Mouse (Mus musculus) erythroblast, embryonic 14.5 days (primary cell): ENCODE results near the gene Calm3. TPM values are rescaled to one million over a fixed set of nuclear protein-coding genes. Genes with fewer than 3 reads are reported as not detected.
A peak's percentile ranks its signal among the peaks of the same experiment; 100 is the strongest.

Experiments used
- H3K27me3 ChIP-seq: 2 replicates; pipeline ENCODE4 v1.6.1; 2012; ENCODE audit warnings: inconsistent platforms; ENCODE audit not compliant: control insufficient read depth
- H3K36me3 ChIP-seq: 2 replicates; pipeline ENCODE4 v1.6.1; 2012; ENCODE audit warnings: mild to moderate bottlenecking, inconsistent platforms; ENCODE audit not compliant: control insufficient read depth
- H3K4me1 ChIP-seq: 2 replicates; pipeline ENCODE4 v1.6.1; 2012; ENCODE audit warnings: inconsistent platforms; ENCODE audit not compliant: control insufficient read depth
- H3K4me3 ChIP-seq: replicated peaks from 2 replicates; pipeline ENCODE3; 2012; ENCODE audit warnings: moderate library complexity, mild to moderate bottlenecking, inconsistent platforms
- H3K9me3 ChIP-seq: 2 replicates; pipeline ENCODE4 v1.6.1; 2012; ENCODE audit warnings: low read length, inconsistent platforms, mixed read lengths; ENCODE audit not compliant: control insufficient read depth
- GATA1 ChIP-seq: IDR thresholded peaks from 2 replicates; pipeline ENCODE4 v1.6.1; 2012; ENCODE audit warnings: low read length, inconsistent platforms, mixed read lengths
- TAL1 ChIP-seq: IDR thresholded peaks from 3 replicates; pipeline ENCODE4 v1.6.1; 2012; ENCODE audit warnings: low read length, inconsistent platforms, mixed read lengths
- polyA plus RNA-seq: library from polyadenylated mRNA; stranded (reverse); fragments of >175 nt; gene quantifications from 2 replicates; pipeline ENCODE4 v1.2.3, GENCODE M21; 2012

Calm3 gene
- polyA plus RNA-seq, 1 experiment, result 185 TPM

GRCm38 (mm10) chr7:16928341-16928740 is 4.4 kb upstream of the Calm3 start:
- H3K4me3 ChIP-seq, result no peak overlapping the region
- H3K27me3 ChIP-seq, result no peaks in the 10 kb centered on the region
- TF ChIP-seq TAL1, result no peak
- TF ChIP-seq GATA1, result no peak
- H3K9me3 ChIP-seq, result no peaks in the 10 kb centered on the region
- H3K36me3 ChIP-seq, result no peaks in the 10 kb centered on the region
- peaks cover 9% of the 10 kb centered on the region for H3K4me1 ChIP-seq

DNA sequence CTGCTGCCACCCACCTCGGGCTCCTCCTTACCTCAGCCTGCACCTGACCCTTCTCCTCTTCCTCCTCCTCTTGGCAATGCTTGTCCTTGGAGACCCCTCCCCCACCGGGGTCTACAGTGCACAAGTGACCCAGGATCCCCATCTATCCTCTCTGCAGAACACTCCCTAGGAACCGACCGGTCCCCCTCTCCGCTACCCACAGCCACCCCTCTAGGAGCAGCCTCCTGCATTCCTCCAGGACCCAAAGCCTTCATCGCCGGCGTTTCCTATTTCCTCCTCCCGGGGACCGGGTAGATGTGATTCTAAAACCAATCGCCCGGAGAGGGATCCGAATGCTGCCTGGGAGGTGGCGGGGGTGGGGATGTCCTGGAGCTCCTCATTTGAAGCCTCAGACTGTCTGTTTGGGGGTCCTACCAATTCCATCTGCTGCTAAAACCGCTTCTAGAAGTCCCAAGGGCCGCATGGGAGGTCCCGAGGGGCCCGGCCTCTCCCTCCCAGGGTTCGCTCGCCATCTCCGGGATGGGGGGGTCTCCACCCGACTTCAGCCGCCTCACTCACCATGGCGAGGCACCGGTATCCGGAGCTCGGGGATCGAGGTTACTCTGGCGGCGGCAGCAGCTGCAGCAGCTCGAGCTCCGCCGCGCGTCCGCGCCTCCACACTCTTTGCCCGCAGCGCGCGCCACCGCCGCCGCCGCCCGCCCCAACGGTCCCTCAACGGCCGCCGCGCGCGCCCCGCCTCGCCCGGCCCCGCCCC is 454 bp downstream of the Calm3 start:
- H3K4me1 ChIP-seq, result peaks cover 55% of the 10 kb centered on the region
- peaks cover 39% of the 10 kb centered on the region for H3K36me3 ChIP-seq
- peak overlapping the region; percentile 98 for H3K4me3 ChIP-seq
- no peaks in the 10 kb centered on the region for H3K9me3 ChIP-seq
- H3K27me3 ChIP-seq, result no peaks in the 10 kb centered on the region
- TF ChIP-seq GATA1 (no peak), TAL1 (no peak)

DNA sequence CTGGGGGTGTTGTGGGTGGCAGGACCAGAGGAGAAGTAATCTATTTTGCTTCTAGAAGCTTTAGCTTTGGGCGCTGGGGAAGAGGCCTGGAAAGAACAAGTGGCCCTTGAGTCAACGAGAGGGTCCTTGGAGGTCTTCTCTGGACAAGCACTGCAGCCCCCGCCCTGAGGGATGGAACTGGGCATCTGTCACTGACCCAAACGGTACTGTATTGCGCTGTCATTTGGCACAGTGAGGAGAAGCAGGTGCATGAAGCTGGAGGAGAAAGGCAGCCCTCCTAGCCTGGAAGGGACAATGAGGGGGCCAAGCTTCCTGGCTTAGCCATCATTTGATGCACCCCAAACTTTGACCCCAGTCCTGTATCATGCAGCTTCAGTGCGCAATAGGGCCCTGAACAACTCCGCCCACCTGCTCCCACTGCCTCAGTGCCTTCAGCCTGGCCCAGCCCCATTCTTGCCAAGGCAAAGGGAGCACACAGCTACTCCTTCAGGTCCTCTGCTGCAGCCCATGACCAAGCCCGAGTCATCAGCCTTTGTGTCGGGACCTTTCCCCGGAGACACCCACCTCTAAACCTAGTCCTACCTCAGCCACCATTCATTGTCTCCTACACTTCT is 1.4 kb downstream of the Calm3 start:
- H3K4me3 ChIP-seq, result peak overlapping the region; percentile 98
- H3K4me1 ChIP-seq, result peaks cover 56% of the 10 kb centered on the region
- H3K9me3 ChIP-seq, result no peaks in the 10 kb centered on the region
- H3K27me3 ChIP-seq, result no peaks in the 10 kb centered on the region
- H3K36me3 ChIP-seq, result peaks cover 49% of the 10 kb centered on the region
- no peak for TF ChIP-seq TAL1
- TF ChIP-seq GATA1, result no peak

DNA sequence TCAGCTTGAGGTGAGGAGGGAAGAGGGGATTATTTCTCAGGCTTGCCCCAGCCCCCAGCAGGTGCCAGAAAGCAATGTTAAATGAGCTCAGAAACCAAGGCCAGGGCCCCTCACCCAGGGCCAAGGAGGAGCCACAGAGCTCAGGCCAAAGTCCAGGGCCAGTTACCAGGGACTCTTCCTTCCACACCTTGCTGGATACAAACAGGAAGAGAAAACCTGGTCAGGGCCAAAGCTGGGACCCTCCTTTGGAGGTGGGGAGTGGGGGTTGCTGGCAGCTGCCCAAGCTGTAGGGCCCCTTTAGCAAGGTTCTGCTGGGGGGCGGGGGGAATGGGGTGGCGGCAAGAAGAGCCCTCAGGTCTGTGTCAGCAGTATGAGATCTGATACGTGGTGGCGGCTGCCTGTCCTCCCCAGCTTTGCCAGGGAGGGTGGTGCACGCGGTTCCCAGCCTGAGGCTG is 2.0 kb downstream of the Calm3 start:
- H3K4me1 ChIP-seq, result peaks cover 56% of the 10 kb centered on the region
- H3K9me3 ChIP-seq, result no peaks in the 10 kb centered on the region
- peak overlapping the region; percentile 98 for H3K4me3 ChIP-seq
- TF ChIP-seq TAL1 (no peak), GATA1 (no peak)
- peaks cover 55% of the 10 kb centered on the region for H3K36me3 ChIP-seq
- no peaks in the 10 kb centered on the region for H3K27me3 ChIP-seq

DNA sequence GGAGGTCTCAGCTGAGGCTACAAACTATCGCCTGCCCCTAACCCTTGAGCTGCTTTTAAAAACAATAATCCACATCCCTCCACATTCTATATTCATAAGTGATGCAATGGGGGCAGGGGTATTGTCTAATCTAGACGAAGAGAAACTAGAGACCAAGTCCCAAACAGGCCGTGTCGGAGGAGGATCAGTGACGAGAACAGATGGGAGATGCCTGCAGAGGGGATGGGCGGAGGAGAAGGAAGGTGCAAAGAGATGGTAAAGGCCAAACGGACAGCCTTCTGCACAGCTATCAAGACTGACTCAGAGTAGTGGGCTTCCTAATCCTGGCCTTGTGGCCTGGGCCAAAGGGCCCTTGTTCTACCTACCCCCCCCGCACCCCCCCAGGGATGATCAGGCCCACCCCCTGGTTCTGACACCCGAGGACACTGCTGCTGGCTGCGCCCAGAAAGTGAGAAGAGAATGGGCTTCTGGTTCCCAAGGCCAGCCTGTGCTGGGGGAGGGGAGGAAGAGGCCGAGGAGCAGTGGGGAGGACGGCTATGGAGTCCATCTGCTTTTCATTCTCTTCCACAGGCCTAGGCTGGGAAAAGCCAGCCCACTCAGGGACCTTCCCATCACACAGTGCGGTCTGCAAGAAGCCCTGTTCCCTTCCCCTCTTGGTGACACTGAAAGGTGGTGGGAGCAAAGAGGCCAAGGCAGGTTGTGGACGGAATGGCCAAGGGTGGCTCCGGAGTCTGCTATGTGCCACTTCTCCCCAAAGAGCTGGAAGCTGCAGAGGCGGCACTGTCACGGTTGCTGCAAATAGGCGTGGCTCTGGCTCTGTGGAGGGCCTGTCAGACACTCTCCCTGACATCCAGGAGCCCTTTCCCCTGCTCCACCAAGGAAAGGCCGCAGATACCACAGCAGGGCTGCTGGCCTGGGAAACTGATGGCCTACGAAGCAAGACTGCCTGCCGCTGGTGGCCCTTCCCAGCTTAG is 2.8 kb downstream of the Calm3 start:
- H3K36me3 ChIP-seq, result peaks cover 63% of the 10 kb centered on the region
- H3K9me3 ChIP-seq, result no peaks in the 10 kb centered on the region
- H3K27me3 ChIP-seq, result no peaks in the 10 kb centered on the region
- H3K4me3 ChIP-seq, result peak overlapping the region; percentile 98
- TF ChIP-seq TAL1, result no peak
- TF ChIP-seq GATA1, result no peak
- H3K4me1 ChIP-seq, result peaks cover 56% of the 10 kb centered on the region

DNA sequence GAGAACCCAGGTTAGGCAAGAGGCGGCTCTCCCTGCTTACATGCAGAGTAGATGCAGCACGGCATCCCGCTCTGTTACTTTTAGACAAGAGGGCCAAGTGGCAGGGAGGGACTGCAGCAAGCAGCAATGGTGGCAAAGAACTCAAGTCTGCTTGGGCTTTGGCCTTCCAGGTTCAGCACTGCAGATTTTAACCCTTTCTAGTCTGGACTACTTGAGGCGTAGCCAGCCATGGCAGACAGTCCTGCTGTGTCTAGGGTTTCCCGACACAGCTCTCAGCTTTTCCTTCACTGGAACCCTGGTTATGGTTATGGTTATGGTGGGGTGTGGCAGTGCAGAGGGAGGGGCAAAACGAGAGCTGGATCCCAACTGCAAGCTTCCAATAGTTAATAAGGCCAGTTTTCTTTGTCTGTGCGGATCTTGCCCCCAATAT is 3.7 kb downstream of the Calm3 start:
- H3K36me3 ChIP-seq, result peaks cover 72% of the 10 kb centered on the region
- H3K4me3 ChIP-seq, result peak overlapping the region; percentile 1
- no peaks in the 10 kb centered on the region for H3K27me3 ChIP-seq
- TF ChIP-seq GATA1 (no peak), TAL1 (no peak)
- H3K9me3 ChIP-seq, result no peaks in the 10 kb centered on the region
- peaks cover 56% of the 10 kb centered on the region for H3K4me1 ChIP-seq

- Histone ChIP-seq H3K4me3 (peak overlapping the region; percentile 24), H3K9me3 (no peaks in the 10 kb centered on the region), H3K4me1 (peaks cover 52% of the 10 kb centered on the region), H3K36me3 (peaks cover 78% of the 10 kb centered on the region), H3K27me3 (no peaks in the 10 kb centered on the region)
- peak; percentile 62 for TF ChIP-seq TAL1
- no peak for TF ChIP-seq GATA1
Measured at GRCm38 (mm10) chr7:16919395-16920149, 4.3 kb downstream of the Calm3 start.

DNA sequence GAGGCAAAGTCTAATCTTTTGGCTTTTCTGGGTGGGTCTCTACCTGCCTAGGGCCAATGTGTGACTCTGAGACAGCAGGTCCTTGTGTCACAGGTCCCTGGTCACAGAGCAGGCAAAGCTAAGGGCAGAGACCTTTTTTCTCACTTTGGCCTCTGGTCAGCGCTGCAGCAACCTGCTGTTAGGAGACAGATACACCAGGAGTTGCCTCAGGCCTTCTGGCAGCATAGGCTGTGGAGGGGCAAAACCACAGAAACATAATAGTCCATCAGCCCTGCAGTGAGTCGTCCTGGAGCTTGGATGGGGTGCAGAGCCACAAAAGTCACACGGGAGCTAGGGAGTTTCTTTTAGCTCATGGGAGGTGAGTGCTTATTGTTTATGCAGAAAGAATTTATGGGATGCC is 5.2 kb downstream of the Calm3 start:
- Histone ChIP-seq H3K4me3 (no peak overlapping the region), H3K36me3 (peaks cover 86% of the 10 kb centered on the region), H3K27me3 (no peaks in the 10 kb centered on the region), H3K4me1 (peaks cover 48% of the 10 kb centered on the region), H3K9me3 (no peaks in the 10 kb centered on the region)
- TF ChIP-seq GATA1 (no peak), TAL1 (no peak)
